Mouse (Mus musculus): ENCODE data around the gene Spata13. TPM values are rescaled to one million over a fixed set of nuclear protein-coding genes. Genes with fewer than 3 reads are reported as not detected.

Spata13 gene
- polyA plus RNA-seq, 1 experiment from 2014 or later: 73.2 TPM

- 93% methylated on average over 21 of the region's 21 CpGs for WGBS
- Histone ChIP-seq H3K4me2 (replicated peaks; ENCODE audit: low read depth, low read length) (no peak overlapping the region), H3K9me3 (ENCODE audit: control insufficient read depth, low read length) (no peaks in the 10 kb centered on the region), H3K27me3 (ENCODE audit: control insufficient read depth, insufficient read depth, low read length) (no peaks in the 10 kb centered on the region), H3K4me1 (replicated peaks; ENCODE audit: control insufficient read depth, insufficient read depth, low read length) (no peaks in the 10 kb centered on the region), H3K36me3 (ENCODE audit: control insufficient read depth, insufficient read depth, low read length) (peaks cover 6% of the 10 kb centered on the region; the same call in 1 of the 2 replicates), H3K4me3 (ENCODE audit: low read depth, low read length) (no peak overlapping the region), H3K27ac (ENCODE audit: low read depth, low read length) (no peak overlapping the region), H3K9ac (ENCODE audit: low read depth, low read length) (no peak overlapping the region)
- DNase-seq (ENCODE audit: low spot score) (no peak), ATAC-seq (ENCODE audit: low FRiP score) (no peak)
Observed at GRCm38 (mm10) chr14:60747154-60747870, 113.5 kb downstream of the Spata13 start.

GRCm38 (mm10) chr14:60749880-60750279, 116.1 kb downstream of the Spata13 start:
- H3K9me3 ChIP-seq (ENCODE audit: control insufficient read depth, low read length): no peaks in the 10 kb centered on the region
- DNase-seq (ENCODE audit: low spot score) (no peak), ATAC-seq (ENCODE audit: low FRiP score) (no peak)
- no peaks in the 10 kb centered on the region for H3K27me3 ChIP-seq (ENCODE audit: control insufficient read depth, insufficient read depth, low read length)
- H3K4me1 ChIP-seq (replicated peaks; ENCODE audit: control insufficient read depth, insufficient read depth, low read length): no peaks in the 10 kb centered on the region
- no peak overlapping the region for H3K27ac ChIP-seq (ENCODE audit: low read depth, low read length)
- no peak overlapping the region for H3K4me3 ChIP-seq (ENCODE audit: low read depth, low read length)
- 84% methylated on average over 12 of the region's 12 CpGs for WGBS
- no peak overlapping the region for H3K4me2 ChIP-seq (replicated peaks; ENCODE audit: low read depth, low read length)
- H3K36me3 ChIP-seq (ENCODE audit: control insufficient read depth, insufficient read depth, low read length): peaks cover 6% of the 10 kb centered on the region; the same call in 1 of the 2 replicates
- no peak overlapping the region for H3K9ac ChIP-seq (ENCODE audit: low read depth, low read length)

- Histone ChIP-seq H3K36me3 (ENCODE audit: control insufficient read depth, insufficient read depth, low read length) (peaks cover 9% of the 10 kb centered on the region; the same call in 1 of the 2 replicates), H3K27me3 (ENCODE audit: control insufficient read depth, insufficient read depth, low read length) (no peaks in the 10 kb centered on the region), H3K4me2 (replicated peaks; ENCODE audit: low read depth, low read length) (no peak overlapping the region), H3K27ac (ENCODE audit: low read depth, low read length) (no peak overlapping the region), H3K4me1 (replicated peaks; ENCODE audit: control insufficient read depth, insufficient read depth, low read length) (no peaks in the 10 kb centered on the region), H3K9ac (ENCODE audit: low read depth, low read length) (no peak overlapping the region), H3K9me3 (ENCODE audit: control insufficient read depth, low read length) (no peaks in the 10 kb centered on the region), H3K4me3 (ENCODE audit: low read depth, low read length) (no peak overlapping the region)
- WGBS: 93% methylated on average over 16 of the region's 16 CpGs
- ATAC-seq (ENCODE audit: low FRiP score) (no peak), DNase-seq (ENCODE audit: low spot score) (no peak)
Observed at GRCm38 (mm10) chr14:60751581-60751980, 117.8 kb downstream of the Spata13 start.

- no peak overlapping the region for H3K9ac ChIP-seq (ENCODE audit: low read depth, low read length)
- DNase-seq (ENCODE audit: low spot score) (no peak), ATAC-seq (ENCODE audit: low FRiP score) (no peak)
- peaks cover 10% of the 10 kb centered on the region; the same call in 1 of the 2 replicates for H3K36me3 ChIP-seq (ENCODE audit: control insufficient read depth, insufficient read depth, low read length)
- no peaks in the 10 kb centered on the region for H3K4me1 ChIP-seq (replicated peaks; ENCODE audit: control insufficient read depth, insufficient read depth, low read length)
- H3K4me2 ChIP-seq (replicated peaks; ENCODE audit: low read depth, low read length): no peak overlapping the region
- 72% methylated on average over 14 of the region's 14 CpGs for WGBS
- H3K4me3 ChIP-seq (ENCODE audit: low read depth, low read length): no peak overlapping the region
- no peaks in the 10 kb centered on the region for H3K27me3 ChIP-seq (ENCODE audit: control insufficient read depth, insufficient read depth, low read length)
- no peaks in the 10 kb centered on the region for H3K9me3 ChIP-seq (ENCODE audit: control insufficient read depth, low read length)
- H3K27ac ChIP-seq (ENCODE audit: low read depth, low read length): no peak overlapping the region
Observed at GRCm38 (mm10) chr14:60752892-60753800, 119.3 kb downstream of the Spata13 start.

- Histone ChIP-seq H3K9me3 (ENCODE audit: control insufficient read depth, low read length) (no peaks in the 10 kb centered on the region), H3K27ac (ENCODE audit: low read depth, low read length) (no peak overlapping the region), H3K4me1 (replicated peaks; ENCODE audit: control insufficient read depth, insufficient read depth, low read length) (no peaks in the 10 kb centered on the region), H3K36me3 (ENCODE audit: control insufficient read depth, insufficient read depth, low read length) (peaks cover 14% of the 10 kb centered on the region; the same call in 1 of the 2 replicates), H3K27me3 (ENCODE audit: control insufficient read depth, insufficient read depth, low read length) (no peaks in the 10 kb centered on the region), H3K4me2 (replicated peaks; ENCODE audit: low read depth, low read length) (no peak overlapping the region), H3K9ac (ENCODE audit: low read depth, low read length) (no peak overlapping the region), H3K4me3 (ENCODE audit: low read depth, low read length) (no peak overlapping the region)
- ATAC-seq (ENCODE audit: low FRiP score) (no peak), DNase-seq (ENCODE audit: low spot score) (no peak)
- WGBS: 88% methylated on average over 10 of the region's 10 CpGs
Observed at GRCm38 (mm10) chr14:60753801-60754126, 120.0 kb downstream of the Spata13 start.

- ATAC-seq (ENCODE audit: low FRiP score): no peak
- no peak overlapping the region for H3K27ac ChIP-seq (ENCODE audit: low read depth, low read length)
- H3K4me3 ChIP-seq (ENCODE audit: low read depth, low read length): no peak overlapping the region
- H3K27me3 ChIP-seq (ENCODE audit: control insufficient read depth, insufficient read depth, low read length): no peaks in the 10 kb centered on the region
- 95% methylated on average over 5 of the region's 5 CpGs for WGBS
- no peak for DNase-seq (ENCODE audit: low spot score)
- H3K4me1 ChIP-seq (replicated peaks; ENCODE audit: control insufficient read depth, insufficient read depth, low read length): no peaks in the 10 kb centered on the region
- H3K4me2 ChIP-seq (replicated peaks; ENCODE audit: low read depth, low read length): no peak overlapping the region
- H3K36me3 ChIP-seq (ENCODE audit: control insufficient read depth, insufficient read depth, low read length): peaks cover 15% of the 10 kb centered on the region; the same call in 1 of the 2 replicates
- no peak overlapping the region for H3K9ac ChIP-seq (ENCODE audit: low read depth, low read length)
- H3K9me3 ChIP-seq (ENCODE audit: control insufficient read depth, low read length): no peaks in the 10 kb centered on the region
Observed at GRCm38 (mm10) chr14:60754656-60755055, 120.9 kb downstream of the Spata13 start.

- H3K36me3 ChIP-seq (ENCODE audit: control insufficient read depth, insufficient read depth, low read length): peaks cover 21% of the 10 kb centered on the region; the same call in 1 of the 2 replicates
- H3K27me3 ChIP-seq (ENCODE audit: control insufficient read depth, insufficient read depth, low read length): no peaks in the 10 kb centered on the region
- H3K9ac ChIP-seq (ENCODE audit: low read depth, low read length): no peak overlapping the region
- H3K27ac ChIP-seq (ENCODE audit: low read depth, low read length): no peak overlapping the region
- H3K4me3 ChIP-seq (ENCODE audit: low read depth, low read length): no peak overlapping the region
- whole genome bisulfite sequencing: 92% methylated on average over 15 of the region's 15 CpGs
- no peak overlapping the region for H3K4me2 ChIP-seq (replicated peaks; ENCODE audit: low read depth, low read length)
- DNase-seq (ENCODE audit: low spot score) (no peak), ATAC-seq (ENCODE audit: low FRiP score) (no peak)
- no peaks in the 10 kb centered on the region for H3K9me3 ChIP-seq (ENCODE audit: control insufficient read depth, low read length)
- H3K4me1 ChIP-seq (replicated peaks; ENCODE audit: control insufficient read depth, insufficient read depth, low read length): no peaks in the 10 kb centered on the region
Observed at GRCm38 (mm10) chr14:60756271-60756670, 122.5 kb downstream of the Spata13 start.

- Histone ChIP-seq H3K4me1 (replicated peaks; ENCODE audit: control insufficient read depth, insufficient read depth, low read length) (no peaks in the 10 kb centered on the region), H3K9ac (ENCODE audit: low read depth, low read length) (no peak overlapping the region), H3K4me3 (ENCODE audit: low read depth, low read length) (no peak overlapping the region), H3K9me3 (ENCODE audit: control insufficient read depth, low read length) (no peaks in the 10 kb centered on the region), H3K27me3 (ENCODE audit: control insufficient read depth, insufficient read depth, low read length) (no peaks in the 10 kb centered on the region), H3K4me2 (replicated peaks; ENCODE audit: low read depth, low read length) (no peak overlapping the region), H3K36me3 (ENCODE audit: control insufficient read depth, insufficient read depth, low read length) (peaks cover 22% of the 10 kb centered on the region; the same call in 1 of the 2 replicates), H3K27ac (ENCODE audit: low read depth, low read length) (no peak overlapping the region)
- DNase-seq (ENCODE audit: low spot score) (no peak), ATAC-seq (ENCODE audit: low FRiP score) (no peak)
- WGBS: 97% methylated on average over 8 of the region's 8 CpGs
Observed at GRCm38 (mm10) chr14:60757265-60757664, 123.5 kb downstream of the Spata13 start.

Measured in hindbrain, embryonic 11.5 days (tissue).